Comparison of ENCODE assay signal across 19 mouse cellular contexts in the genomic region with DNA sequence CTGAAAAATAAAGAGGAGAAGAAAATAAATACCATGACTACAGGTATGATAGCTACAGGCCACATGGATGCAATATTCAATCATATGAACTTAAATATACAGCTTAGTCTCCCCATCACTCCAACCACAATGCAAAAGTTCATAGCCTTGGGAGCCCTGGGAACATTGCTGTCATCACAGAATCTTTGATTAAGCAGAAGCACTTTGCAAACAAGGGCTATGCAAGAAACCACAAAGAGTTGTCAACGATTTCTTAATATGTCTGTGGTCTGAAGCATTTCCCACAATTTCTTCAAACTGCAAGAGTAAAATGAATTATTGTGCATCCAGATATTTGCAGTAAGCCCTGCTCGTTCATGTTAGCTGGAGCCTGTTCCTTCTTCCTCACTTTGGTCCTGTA. TPM values are rescaled to one million over a fixed set of nuclear protein-coding genes. Genes with fewer than 3 reads are reported as not detected.
"Had no signal": no experiment of that assay in that cellular context is flagged by ENCODE, and none has a peak within 500 bp of the region (broad histone marks: within the 10 kb centered on the region; RNA-seq: fewer than 3 reads in every experiment).

No protein-coding gene starts in this region.

- H3K36me3 ChIP-seq: limb, embryonic 13.5 days had no signal

- H3K27ac ChIP-seq: limb, embryonic 13.5 days; liver, embryonic 14.5 days had no signal

- H3K4me3 ChIP-seq: limb, embryonic 13.5 days had no signal

- ATAC-seq: midbrain, embryonic 16.5 days had no signal

- DNase-seq: kidney, adult 18-20 months; kidney, postnatal 10 days; lung, adult 18-20 months; right cerebral cortex, adult 18-20 months; right cerebral cortex, postnatal 25 days; thymus, postnatal 25 days had no signal

- H3K9ac ChIP-seq: limb, embryonic 13.5 days; liver, embryonic 14.5 days had no signal

- H3K9me3 ChIP-seq: limb, embryonic 13.5 days had no signal

- H3K4me2 ChIP-seq: limb, embryonic 13.5 days; midbrain, embryonic 11.5 days had no signal

- H3K4me1 ChIP-seq: limb, embryonic 13.5 days had no signal

RNA-seq across cellular contexts. Expression of gene Gimap7, which starts 18.6 kb away (rescaled TPM):
- total RNA-seq: layer of hippocampus, adult 8-10 months; layer of hippocampus, postnatal 14 days; left cerebral cortex, adult 18-20 months; left cerebral cortex, postnatal 10 days; left cerebral cortex, postnatal 4 days had no signal
- polyA plus RNA-seq: kidney, embryonic 14.5 days; limb, embryonic 13.5 days; lung, embryonic 16.5 days; midbrain, embryonic 11.5 days; midbrain, embryonic 16.5 days; neural tube, embryonic 14.5 days had no signal

RNA-seq across cellular contexts. Expression of gene Gm28053, which starts 18.6 kb away (rescaled TPM):
- total RNA-seq: left cerebral cortex, postnatal 10 days; left cerebral cortex, postnatal 4 days; liver, adult 2 months had no signal
- polyA plus RNA-seq: liver, adult 2 months; neural tube, embryonic 14.5 days had no signal
